Comparison of ENCODE assay signal across 9 mouse cellular contexts in the genomic region with DNA sequence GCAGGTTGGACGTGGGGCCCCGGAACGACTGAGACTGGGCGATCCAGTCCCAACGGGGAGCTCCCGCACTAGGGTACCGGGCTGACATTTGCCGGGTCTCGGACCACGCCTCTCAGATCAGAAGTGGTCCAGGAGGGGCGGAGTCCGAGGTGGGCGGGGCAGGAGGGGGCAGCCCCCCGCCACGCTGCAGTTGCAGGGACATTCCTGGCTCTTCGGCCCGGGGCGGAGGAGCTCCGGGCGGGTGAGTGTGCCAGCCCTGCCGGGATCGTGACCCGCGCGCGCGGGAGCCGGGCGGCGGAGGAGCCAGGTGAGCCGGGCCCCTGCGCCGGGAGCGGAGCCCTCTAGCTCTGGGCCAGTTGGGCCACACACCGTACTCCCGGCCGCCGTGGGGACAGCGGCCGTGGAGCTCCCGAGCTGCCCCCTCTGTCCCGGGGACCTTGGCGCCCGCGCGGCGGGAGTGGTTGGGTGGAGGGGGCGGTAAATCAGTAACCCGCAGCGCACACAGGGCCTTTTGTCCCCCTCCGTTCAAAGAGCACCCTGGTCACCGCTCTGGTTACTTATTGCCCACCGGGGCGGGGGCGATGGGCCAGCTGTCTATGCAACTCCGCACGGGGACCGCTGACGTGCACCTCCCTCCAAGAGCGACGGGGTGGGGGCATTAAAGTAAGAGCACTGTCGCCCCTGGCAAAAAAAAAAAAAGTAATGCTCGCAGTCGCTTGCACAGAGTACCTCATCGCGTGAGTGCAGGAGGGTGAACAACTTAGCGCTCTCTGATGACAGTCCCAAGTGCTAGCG. TPM values are rescaled to one million over a fixed set of nuclear protein-coding genes. Genes with fewer than 3 reads are reported as not detected.
DNase-seq lines count a peak whose midpoint lies in the region; ATAC-seq lines count a peak whose summit lies in the region.
"Had no signal": no experiment of that assay in that cellular context is flagged by ENCODE, and none has a peak within 500 bp of the region (broad histone marks: within the 10 kb centered on the region; RNA-seq: fewer than 3 reads in every experiment).

Fgfr4 (plus strand) TSS at position 20 of the 795 bp plus-strand sequence.

- peak within 1 kb of the TSS; percentile 35 for H3K9ac ChIP-seq in midbrain, embryonic 15.5 days

- peak within 1 kb of the TSS; percentile 69 for H3K4me3 ChIP-seq in limb, embryonic 10.5 days
- H3K4me3 ChIP-seq in midbrain, embryonic 15.5 days: peak within 1 kb of the TSS; percentile 49

- no peaks in the 10 kb centered on the region for H3K9me3 ChIP-seq in limb, embryonic 10.5 days (replicated peaks)
- H3K9me3 ChIP-seq in midbrain, embryonic 15.5 days: no peaks in the 10 kb centered on the region

- ATAC-seq in midbrain, embryonic 15.5 days (replicated peaks): no peak; the same call in 1 of the 2 replicates

- no peaks in the 10 kb centered on the region for H3K36me3 ChIP-seq in limb, embryonic 10.5 days
- H3K36me3 ChIP-seq in midbrain, embryonic 15.5 days (replicated peaks): no peaks in the 10 kb centered on the region

- DNase-seq in gastrocnemius, postnatal 10 days: peak; percentile 62
- no peak for DNase-seq in gastrocnemius, postnatal 36 days
- peak; percentile 71 for DNase-seq in embryo, embryonic 10.5 days (ENCODE audit: low spot score)
- peak; percentile 22 to 24 for DNase-seq in heart, postnatal 10 days
- DNase-seq in limb, embryonic 10.5 days (ENCODE audit: low spot score): peak; percentile 73
- DNase-seq in adipocyte (ENCODE audit: low spot score): no peak
- no peak for DNase-seq in left cerebral cortex, adult 9 months (ENCODE audit: low spot score in 2 of 2)

- intact Hi-C loops in gastrocnemius, postnatal 36 days (cut with DNase I): no loop called here
- intact Hi-C loops in heart, postnatal 10 days (cut with DNase I): no loop called here

- peaks cover 52% of the 10 kb centered on the region for H3K27me3 ChIP-seq in limb, embryonic 10.5 days (ENCODE audit: low read depth, poor library complexity, severe bottlenecking)
- peaks cover 14% of the 10 kb centered on the region for H3K27me3 ChIP-seq in midbrain, embryonic 15.5 days (replicated peaks)

- H3K4me1 ChIP-seq in limb, embryonic 10.5 days: peaks cover 11% of the 10 kb centered on the region
- H3K4me1 ChIP-seq in midbrain, embryonic 15.5 days: peaks cover 9% of the 10 kb centered on the region

- 1% methylated on average over 65 of the region's 68 CpGs for WGBS in limb, embryonic 10.5 days
- WGBS in midbrain, embryonic 15.5 days: 2% methylated on average over 52 of the region's 68 CpGs

- H3K27ac ChIP-seq in limb, embryonic 10.5 days: peak within 1 kb of the TSS; percentile 73
- H3K27ac ChIP-seq in midbrain, embryonic 15.5 days: no peak within 1 kb of the TSS
- H3K27ac ChIP-seq: macrophage had no signal

- H3K4me2 ChIP-seq in midbrain, embryonic 15.5 days: peak within 1 kb of the TSS; percentile 85

RNA-seq across cellular contexts. Expression of gene Fgfr4, which starts in this region (rescaled TPM):
- 10 to 100 TPM; 16.3 to 24.5 TPM for total RNA-seq in gastrocnemius, postnatal 10 days (2021)
- total RNA-seq in gastrocnemius, postnatal 36 days (2021): 1 to 10 TPM; 2.3 to 2.9 TPM
- total RNA-seq in heart, postnatal 10 days (2021): under 1 TPM; 0.30 to 0.53 TPM
- polyA plus RNA-seq in limb, embryonic 10.5 days (2016; fragmentation: Nextera tagmentation; extraction: Ambion mirVana): 0.73 and 2.1 TPM in 2 replicates
- polyA plus RNA-seq in midbrain, embryonic 15.5 days (2015; fragmentation: Nextera tagmentation; extraction: Ambion mirVana): 0.37 and 0.50 TPM in 2 replicates
- polyA plus RNA-seq: macrophage had no signal

Comparison
In these comparisons a context has a peak if more than half of its experiments do, and no peak if none do; other contexts are left out.
1. RNA of gene Fgfr4 (total RNA-seq): 16.3 to 24.5 TPM in gastrocnemius, postnatal 10 days; 2.3 to 2.9 TPM in gastrocnemius, postnatal 36 days and 0.30 to 0.53 TPM in heart, postnatal 10 days; every median in the first group is over 4 times any median in the second.
2. DNase-seq: peak in gastrocnemius, postnatal 10 days (single experiment), embryo, embryonic 10.5 days (single experiment) and limb, embryonic 10.5 days (single experiment); none in gastrocnemius, postnatal 36 days (0 of 2), adipocyte (single experiment) and left cerebral cortex, adult 9 months (0 of 2).
3. Peak in DNase-seq in heart, postnatal 10 days; RNA of the gene not detected or under 1 TPM.